Mouse (Mus musculus): ENCODE measurements at regions not wholly inside any gene's neighbourhood (a gene's known extent, or its start where the extent isn't known, plus 50 kb on each side); places are given as distances from the start of the nearest gene placed in this dataset.

DNA sequence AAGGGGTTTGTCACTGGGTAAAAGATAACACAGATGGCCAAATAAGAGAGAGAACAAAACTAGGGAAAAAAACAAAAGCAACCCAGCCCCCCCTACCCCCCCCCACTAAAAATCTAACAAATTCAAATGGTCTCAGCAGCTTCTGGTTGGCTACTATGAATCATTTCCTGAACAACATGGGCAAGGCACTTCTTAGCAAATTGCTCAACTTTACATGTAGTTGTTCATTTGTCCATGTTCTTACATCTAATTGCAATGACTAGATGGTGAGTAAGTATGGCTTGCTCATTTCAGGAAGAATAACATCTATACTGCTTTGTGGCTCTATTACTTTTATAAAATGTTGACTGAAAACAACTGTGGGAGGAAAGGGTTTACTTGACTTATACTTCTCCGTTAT lies 1124.9 kb upstream of the Fbxo33 start:
- no peak for TF ChIP-seq POLR2A (IDR thresholded peaks at IDR 0.05; ENCODE audit: borderline replicate concordance, low read depth, low read length)
- TF ChIP-seq CTCF (IDR thresholded peaks at IDR 0.05; ENCODE audit: low read depth, low read length) = no peak
